Mouse (Mus musculus): ENCODE data around the gene Irak1. TPM values are rescaled to one million over a fixed set of nuclear protein-coding genes. Genes with fewer than 3 reads are reported as not detected.

Irak1 gene
- polyA plus RNA-seq, 1 experiment, result 33.9 TPM

DNA sequence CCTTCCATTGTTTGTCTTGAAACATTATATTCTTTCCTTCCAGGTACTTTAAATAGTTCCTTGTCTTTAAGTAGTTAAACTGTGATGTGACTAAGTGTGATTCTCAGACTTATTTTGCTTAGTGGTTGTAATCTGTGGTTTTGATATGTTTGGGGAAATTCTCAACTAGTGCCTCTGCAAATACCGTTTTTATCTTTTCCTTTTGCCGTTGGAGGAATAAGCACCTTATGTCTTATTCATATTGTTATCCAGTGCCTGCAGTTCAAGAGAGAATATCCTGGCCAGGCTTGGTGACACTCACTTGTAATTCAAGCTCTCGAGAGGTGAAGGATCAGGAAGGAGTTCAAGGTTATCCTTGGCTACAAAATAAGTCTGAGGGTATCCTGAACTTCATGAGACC is 22.7 kb downstream of the Irak1 start:
- Histone ChIP-seq H3K36me3 (ENCODE audit: control insufficient read depth, insufficient read depth) (no peaks in the 10 kb centered on the region), H3K27me3 (ENCODE audit: control insufficient read depth, insufficient read depth, insufficient read length) (no peaks in the 10 kb centered on the region)
- TF ChIP-seq CTCF (IDR thresholded peaks at IDR 0.05; ENCODE audit: control insufficient read depth, insufficient read depth, insufficient read length), result no peak
- TF ChIP-seq USF1 (IDR thresholded peaks at IDR 0.05; ENCODE audit: low read depth), result no peak
- TF ChIP-seq MYOG (IDR thresholded peaks at IDR 0.05; ENCODE audit: control insufficient read depth, extremely low read depth, insufficient read length), result no peak
- TF ChIP-seq MYOD1 (IDR thresholded peaks at IDR 0.05; ENCODE audit: control insufficient read depth, insufficient read length, low read depth), result no peak
- no peak for TF ChIP-seq CEBPB (IDR thresholded peaks at IDR 0.05; ENCODE audit: low read depth)
- no peak for TF ChIP-seq MAX (IDR thresholded peaks at IDR 0.05)
- TF ChIP-seq FOSL1 (IDR thresholded peaks at IDR 0.05; ENCODE audit: insufficient read depth, low read length, poor library complexity, severe bottlenecking), result no peak

DNA sequence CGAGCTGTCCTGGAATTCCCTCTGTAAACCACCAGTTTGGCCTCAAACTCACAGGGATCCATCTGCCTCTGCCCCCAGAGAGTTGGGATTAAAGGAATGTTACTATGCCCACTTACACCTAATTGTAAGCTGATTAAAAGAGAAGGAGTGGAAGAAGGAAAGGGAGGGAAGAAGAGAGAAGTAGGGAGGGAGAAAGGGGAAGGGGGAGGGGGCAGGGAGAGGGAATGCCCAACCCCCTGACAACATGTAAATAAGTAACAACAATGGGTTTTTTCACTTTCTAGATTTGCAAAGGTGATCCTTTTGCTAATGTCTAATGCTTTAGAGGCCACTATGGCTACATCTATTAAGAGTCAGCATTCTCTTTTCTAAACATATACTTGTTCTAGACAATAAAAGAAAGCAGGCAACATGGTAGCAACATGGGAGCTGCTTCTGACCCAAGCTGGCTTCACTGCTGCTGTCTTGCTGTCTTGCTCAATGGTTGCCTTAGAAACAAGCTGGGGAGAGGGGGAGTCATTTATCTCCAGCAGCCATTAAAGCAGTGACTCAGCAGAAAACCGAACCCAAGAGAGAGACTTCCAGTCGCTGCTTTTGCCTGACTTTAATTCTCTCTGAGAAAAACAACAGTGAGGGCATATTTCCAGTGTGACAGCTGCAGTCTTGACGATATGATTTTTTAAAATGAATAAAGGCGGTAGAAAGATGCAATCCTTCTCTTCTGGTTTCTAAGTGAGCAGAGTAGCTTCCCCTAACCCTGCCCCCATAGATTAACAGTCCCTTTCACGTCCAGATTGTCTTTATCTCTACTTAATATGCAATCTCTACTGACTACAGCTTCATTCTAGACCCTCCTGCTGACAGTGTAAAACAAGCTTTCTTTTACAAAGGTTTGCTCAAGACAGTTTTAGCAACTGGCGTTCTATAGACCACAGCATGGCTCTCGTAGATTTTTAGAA is 24.5 kb downstream of the Irak1 start:
- Histone ChIP-seq H3ac (ENCODE audit: control insufficient read depth, insufficient read length, low read depth) (no peak overlapping the region), H3K4me3 (ENCODE audit: insufficient read depth, poor library complexity, severe bottlenecking) (no peak overlapping the region), H3K79me3 (ENCODE audit: low read depth) (no peaks in the 10 kb centered on the region), H3K27me3 (ENCODE audit: control insufficient read depth, insufficient read depth, insufficient read length) (no peaks in the 10 kb centered on the region), H3K36me3 (ENCODE audit: control insufficient read depth, insufficient read depth) (no peaks in the 10 kb centered on the region), H3K79me2 (ENCODE audit: control insufficient read depth, insufficient read depth) (no peaks in the 10 kb centered on the region)
- no peak for TF ChIP-seq MYOD1 (IDR thresholded peaks at IDR 0.05; ENCODE audit: control insufficient read depth, insufficient read length, low read depth)
- peak; percentile 55 for TF ChIP-seq CEBPB (IDR thresholded peaks at IDR 0.05; ENCODE audit: low read depth)

More for the DNA sequence above, 22.7 kb downstream of the Irak1 start:
- no peaks in the 10 kb centered on the region for H3K79me2 ChIP-seq (ENCODE audit: control insufficient read depth, insufficient read depth)
- H3ac ChIP-seq (ENCODE audit: control insufficient read depth, insufficient read length, low read depth), result no peak overlapping the region
- no peaks in the 10 kb centered on the region for H3K79me3 ChIP-seq (ENCODE audit: low read depth)
- no peak overlapping the region for H3K4me3 ChIP-seq (ENCODE audit: insufficient read depth, poor library complexity, severe bottlenecking)

DNA sequence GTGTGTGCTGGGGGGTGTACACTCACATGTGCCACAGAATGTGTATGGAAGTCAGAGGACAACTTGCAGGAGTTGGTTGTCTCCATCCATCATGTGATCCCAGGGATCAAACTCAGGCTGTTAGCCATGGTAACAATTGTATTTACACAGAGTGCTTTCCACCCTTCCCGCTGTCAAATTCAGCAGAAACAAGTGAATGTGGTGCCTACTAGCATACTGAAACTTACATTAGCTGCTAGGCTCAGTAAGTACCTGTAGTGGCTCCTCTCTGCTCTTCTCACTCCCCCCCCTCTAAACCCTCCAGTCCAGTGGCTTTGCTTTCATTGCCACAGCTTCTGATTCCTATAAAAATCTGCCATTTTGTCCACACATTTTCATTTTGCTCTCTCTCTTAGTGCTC is 45.9 kb downstream of the Irak1 start:
- TF ChIP-seq USF1 (IDR thresholded peaks at IDR 0.05; ENCODE audit: low read depth), result no peak
- no peak overlapping the region for H3K4me3 ChIP-seq (ENCODE audit: insufficient read depth, poor library complexity, severe bottlenecking)
- no peaks in the 10 kb centered on the region for H3K79me2 ChIP-seq (ENCODE audit: control insufficient read depth, insufficient read depth)
- no peaks in the 10 kb centered on the region for H3K27me3 ChIP-seq (ENCODE audit: control insufficient read depth, insufficient read depth, insufficient read length)
- no peaks in the 10 kb centered on the region for H3K36me3 ChIP-seq (ENCODE audit: control insufficient read depth, insufficient read depth)
- no peak overlapping the region for H3ac ChIP-seq (ENCODE audit: control insufficient read depth, insufficient read length, low read depth)
- H3K79me3 ChIP-seq (ENCODE audit: low read depth), result no peaks in the 10 kb centered on the region

DNA sequence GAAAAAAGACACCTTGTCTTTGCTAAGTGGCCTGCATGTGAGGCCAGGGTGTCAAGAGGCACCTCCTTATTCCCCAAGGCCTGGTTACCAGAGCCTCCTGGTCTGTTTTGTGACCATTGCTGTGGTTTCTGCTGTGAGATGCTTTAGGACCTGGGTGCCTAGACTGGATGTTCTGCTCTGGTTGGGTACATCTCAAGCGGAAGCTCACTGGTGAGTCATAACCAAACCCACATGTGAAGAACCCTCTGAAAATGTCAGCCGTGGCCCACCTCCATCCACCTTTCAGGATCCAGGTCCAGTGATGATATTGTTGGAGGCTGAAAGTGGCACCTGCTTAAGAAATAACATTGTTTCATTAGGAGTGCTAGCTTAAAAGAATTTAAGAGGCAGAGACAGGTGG is 47.4 kb downstream of the Irak1 start:
- no peak overlapping the region for H3ac ChIP-seq (ENCODE audit: control insufficient read depth, insufficient read length, low read depth)
- no peaks in the 10 kb centered on the region for H3K79me3 ChIP-seq (ENCODE audit: low read depth)
- no peak overlapping the region for H3K4me3 ChIP-seq (ENCODE audit: insufficient read depth, poor library complexity, severe bottlenecking)
- H3K36me3 ChIP-seq (ENCODE audit: control insufficient read depth, insufficient read depth), result no peaks in the 10 kb centered on the region
- H3K27me3 ChIP-seq (ENCODE audit: control insufficient read depth, insufficient read depth, insufficient read length), result no peaks in the 10 kb centered on the region
- TF ChIP-seq CEBPB (IDR thresholded peaks at IDR 0.05; ENCODE audit: low read depth), result no peak
- TF ChIP-seq USF1 (IDR thresholded peaks at IDR 0.05; ENCODE audit: low read depth), result no peak
- TF ChIP-seq FOSL1 (IDR thresholded peaks at IDR 0.05; ENCODE audit: insufficient read depth, low read length, poor library complexity, severe bottlenecking), result no peak
- TF ChIP-seq CTCF (IDR thresholded peaks at IDR 0.05; ENCODE audit: control insufficient read depth, insufficient read depth, insufficient read length), result no peak
- TF ChIP-seq MYOG (IDR thresholded peaks at IDR 0.05; ENCODE audit: control insufficient read depth, extremely low read depth, insufficient read length), result no peak
- TF ChIP-seq MAX (IDR thresholded peaks at IDR 0.05), result no peak
- TF ChIP-seq MYOD1 (IDR thresholded peaks at IDR 0.05; ENCODE audit: control insufficient read depth, insufficient read length, low read depth), result no peak
- H3K79me2 ChIP-seq (ENCODE audit: control insufficient read depth, insufficient read depth), result no peaks in the 10 kb centered on the region

DNA sequence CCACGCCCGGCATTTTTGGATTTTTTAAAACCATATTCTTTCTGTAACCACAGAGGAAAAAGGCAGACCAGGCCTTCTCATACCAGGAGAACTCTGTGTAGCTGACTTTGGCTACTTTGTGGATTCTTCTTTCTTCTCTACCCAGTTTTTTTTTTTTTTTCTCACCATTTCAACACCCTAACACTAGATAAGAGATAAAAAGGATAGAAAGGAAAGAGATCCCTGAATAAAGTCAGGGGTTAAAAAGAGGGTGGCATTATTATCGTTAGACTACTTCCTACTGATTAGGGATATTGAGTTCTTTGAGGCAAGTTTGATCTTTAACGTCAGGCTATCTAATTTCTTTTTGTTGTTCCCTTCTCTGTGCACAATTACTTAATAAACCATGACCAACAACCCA is 50.9 kb downstream of the Irak1 start:
- Histone ChIP-seq H3ac (ENCODE audit: control insufficient read depth, insufficient read length, low read depth) (no peak overlapping the region), H3K79me3 (ENCODE audit: low read depth) (no peaks in the 10 kb centered on the region), H3K79me2 (ENCODE audit: control insufficient read depth, insufficient read depth) (no peaks in the 10 kb centered on the region), H3K4me3 (ENCODE audit: insufficient read depth, poor library complexity, severe bottlenecking) (no peak overlapping the region), H3K36me3 (ENCODE audit: control insufficient read depth, insufficient read depth) (no peaks in the 10 kb centered on the region), H3K27me3 (ENCODE audit: control insufficient read depth, insufficient read depth, insufficient read length) (no peaks in the 10 kb centered on the region)
- TF ChIP-seq USF1 (IDR thresholded peaks at IDR 0.05; ENCODE audit: low read depth) (no peak), MAX (IDR thresholded peaks at IDR 0.05) (no peak), FOSL1 (IDR thresholded peaks at IDR 0.05; ENCODE audit: insufficient read depth, low read length, poor library complexity, severe bottlenecking) (no peak)

DNA sequence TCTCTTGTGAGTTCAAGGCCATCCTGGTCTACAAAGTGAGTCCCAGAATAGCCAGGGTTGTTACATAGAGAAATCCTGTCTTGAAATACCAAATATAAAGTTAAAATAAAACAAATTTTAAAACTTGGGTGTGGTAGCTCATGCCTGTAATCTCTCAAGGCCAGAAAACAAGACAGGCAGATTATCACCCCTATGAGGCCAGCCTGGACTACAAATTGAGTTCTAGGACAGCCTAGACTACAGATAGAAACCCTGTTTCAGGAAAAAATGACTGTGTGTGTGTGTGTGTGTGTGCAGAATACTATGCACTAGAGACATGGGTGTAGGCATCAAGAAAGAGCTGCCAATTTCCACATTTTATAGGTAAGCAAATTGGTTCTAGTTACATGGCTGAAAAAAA is 52.9 kb downstream of the Irak1 start:
- Histone ChIP-seq H3K79me3 (ENCODE audit: low read depth) (peaks cover 4% of the 10 kb centered on the region), H3K4me3 (ENCODE audit: insufficient read depth, poor library complexity, severe bottlenecking) (no peak overlapping the region), H3K36me3 (ENCODE audit: control insufficient read depth, insufficient read depth) (no peaks in the 10 kb centered on the region), H3ac (ENCODE audit: control insufficient read depth, insufficient read length, low read depth) (no peak overlapping the region), H3K27me3 (ENCODE audit: control insufficient read depth, insufficient read depth, insufficient read length) (no peaks in the 10 kb centered on the region), H3K79me2 (ENCODE audit: control insufficient read depth, insufficient read depth) (peaks cover 9% of the 10 kb centered on the region)
- TF ChIP-seq CTCF (IDR thresholded peaks at IDR 0.05; ENCODE audit: control insufficient read depth, insufficient read depth, insufficient read length), result no peak
- TF ChIP-seq MYOD1 (IDR thresholded peaks at IDR 0.05; ENCODE audit: control insufficient read depth, insufficient read length, low read depth), result no peak
- no peak for TF ChIP-seq MYOG (IDR thresholded peaks at IDR 0.05; ENCODE audit: control insufficient read depth, extremely low read depth, insufficient read length)
- TF ChIP-seq FOSL1 (IDR thresholded peaks at IDR 0.05; ENCODE audit: insufficient read depth, low read length, poor library complexity, severe bottlenecking), result no peak
- no peak for TF ChIP-seq CEBPB (IDR thresholded peaks at IDR 0.05; ENCODE audit: low read depth)
- TF ChIP-seq MAX (IDR thresholded peaks at IDR 0.05), result no peak
- TF ChIP-seq USF1 (IDR thresholded peaks at IDR 0.05; ENCODE audit: low read depth), result no peak
